Mouse (Mus musculus): ENCODE measurements at regions not wholly inside any gene's neighbourhood (a gene's known extent, or its start where the extent isn't known, plus 50 kb on each side); places are given as distances from the start of the nearest gene placed in this dataset.

DNA sequence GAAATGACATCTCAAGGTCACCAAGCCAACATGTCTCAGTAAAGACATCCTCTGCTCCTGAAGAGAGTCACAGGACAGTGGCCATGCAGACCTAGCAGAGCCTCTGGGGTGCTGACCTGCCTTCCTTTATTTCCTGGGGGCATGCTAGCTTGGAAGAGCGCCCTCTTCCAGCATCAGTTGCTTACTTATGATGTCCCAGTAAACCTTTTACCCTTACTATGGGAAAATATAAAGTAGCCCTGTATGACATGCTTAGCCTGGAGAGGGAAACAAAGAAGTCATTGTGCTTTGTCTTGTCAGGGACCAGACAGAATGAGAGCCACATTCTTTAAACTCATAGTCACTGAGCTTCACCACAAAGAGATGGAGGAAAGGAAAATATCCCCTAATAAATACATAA is 82.9 kb downstream of the Postn start:
- TF ChIP-seq CTCF (IDR thresholded peaks at IDR 0.05; ENCODE audit: insufficient read depth, low read depth, low read length) (no peak), POLR2A (IDR thresholded peaks at IDR 0.05; ENCODE audit: insufficient read depth, low read depth, low read length) (no peak)
